Mouse (Mus musculus) olfactory bulb, adult 2 months (tissue): Measurements from ENCODE around the gene Hspa12b. TPM values are rescaled to one million over a fixed set of nuclear protein-coding genes. Genes with fewer than 3 reads are reported as not detected.

Experiments used
- H3K27ac ChIP-seq: fragments of 200-500 bp; 2 replicates; pipeline ENCODE4 v1.5.1; 2012; ENCODE audit warnings: low read depth, low read length; ENCODE audit not compliant: insufficient read depth
- H3K4me1 ChIP-seq: fragments of 200-500 bp; 2 replicates; pipeline ENCODE4 v1.6.1; 2012; ENCODE audit warnings: low read length; ENCODE audit not compliant: control insufficient read depth, insufficient read depth
- H3K4me3 ChIP-seq: fragments of 200-500 bp; 2 replicates; pipeline ENCODE4 v1.5.1; 2012; ENCODE audit warnings: mild to moderate bottlenecking, low read depth, low read length, moderate library complexity; ENCODE audit not compliant: insufficient read depth
- CTCF ChIP-seq: fragments of 200-500 bp; IDR thresholded peaks from 2 replicates; pipeline ENCODE4 v1.5.1; 2012; ENCODE audit warnings: low read depth, mild to moderate bottlenecking, low read length, moderate library complexity; ENCODE audit not compliant: insufficient read depth
- POLR2A ChIP-seq: fragments of 200-500 bp; IDR thresholded peaks from 2 replicates; pipeline ENCODE4 v1.6.1; 2012; ENCODE audit warnings: mild to moderate bottlenecking, low read depth, low read length, moderate library complexity; ENCODE audit not compliant: insufficient read depth
- WGBS: fragments of 180-500 bp; shearing (Covaris S2); methylation state at CpG from one replicate; pipeline ENCODE4 v1.1.7; 2018; 5-methylcytosine and 5-hydroxymethylcytosine counted together
- polyA plus RNA-seq: library from polyadenylated mRNA; stranded (reverse); fragments of >200 nt; gene quantifications from 2 replicates; pipeline ENCODE4 v1.2.4, GENCODE M21; 2012; ENCODE audit warnings: low replicate concordance; ENCODE audit not compliant: missing spikeins, insufficient read depth, insufficient read length

Hspa12b gene
- polyA plus RNA-seq, 1 experiment, result not detected

- 92% methylated on average over 4 of the region's 4 CpGs for WGBS
- TF ChIP-seq CTCF (no peak), POLR2A (no peak)
- no peak overlapping the region for H3K4me3 ChIP-seq
- H3K27ac ChIP-seq, result no peak overlapping the region
- H3K4me1 ChIP-seq, result peaks cover 6% of the 10 kb centered on the region; the same call in 1 of the 2 replicates
These were observed 27.0 kb downstream of the Hspa12b start for GRCm38 (mm10) chr2:131154036-131154435.

- Histone ChIP-seq H3K27ac (no peak overlapping the region), H3K4me1 (peaks cover 9% of the 10 kb centered on the region), H3K4me3 (no peak overlapping the region)
- WGBS, result 94% methylated on average over 7 of the region's 7 CpGs
- TF ChIP-seq CTCF (no peak), POLR2A (no peak)
These were observed 29.9 kb downstream of the Hspa12b start for GRCm38 (mm10) chr2:131156987-131157386.

- under 1% methylated on average over 18 of the region's 18 CpGs for WGBS
- Histone ChIP-seq H3K27ac (no peak overlapping the region), H3K4me1 (peaks cover 9% of the 10 kb centered on the region), H3K4me3 (peak overlapping the region; percentile 67)
- TF ChIP-seq CTCF (no peak), POLR2A (no peak)
These were observed 32.4 kb downstream of the Hspa12b start for GRCm38 (mm10) chr2:131159491-131159910.

- peak within 1 kb of the TSS; percentile 76 for H3K27ac ChIP-seq
- TF ChIP-seq POLR2A, result peak; percentile 94
- no peak for TF ChIP-seq CTCF
- H3K4me1 ChIP-seq, result peaks cover 9% of the 10 kb centered on the region
- WGBS, result under 1% methylated on average over 54 of the region's 54 CpGs
- peak within 1 kb of the TSS; percentile 67 for H3K4me3 ChIP-seq
These were observed 33.0 kb downstream of the Hspa12b start, which contains the start of gene 1700037H04Rik for GRCm38 (mm10) chr2:131159938-131160581. 1700037H04Rik (minus strand) TSS chr2:131160081.

- peaks cover 9% of the 10 kb centered on the region for H3K4me1 ChIP-seq
- no peak for TF ChIP-seq CTCF
- TF ChIP-seq POLR2A, result no peak
- H3K4me3 ChIP-seq, result peak overlapping the region; percentile 61
- under 1% methylated on average over 17 of the region's 17 CpGs for WGBS
- H3K27ac ChIP-seq, result peak overlapping the region; percentile 76
These were observed 33.6 kb downstream of the Hspa12b start for GRCm38 (mm10) chr2:131160671-131161111.

GRCm38 (mm10) chr2:131163924-131164323, 36.8 kb downstream of the Hspa12b start:
- WGBS, result 89% methylated on average over 7 of the region's 7 CpGs
- no peak overlapping the region for H3K27ac ChIP-seq
- TF ChIP-seq CTCF (no peak), POLR2A (no peak)
- H3K4me3 ChIP-seq, result no peak overlapping the region
- H3K4me1 ChIP-seq, result peaks cover 3% of the 10 kb centered on the region

- Histone ChIP-seq H3K4me3 (no peak overlapping the region), H3K4me1 (peaks cover 5% of the 10 kb centered on the region), H3K27ac (no peak overlapping the region)
- 91% methylated on average over 2 of the region's 2 CpGs for WGBS
- no peak for TF ChIP-seq CTCF
- no peak for TF ChIP-seq POLR2A
These were observed 39.1 kb downstream of the Hspa12b start for GRCm38 (mm10) chr2:131166172-131166571.

- WGBS, result 81% methylated on average over 6 of the region's 6 CpGs
- TF ChIP-seq POLR2A, result no peak
- TF ChIP-seq CTCF, result no peak
- H3K4me3 ChIP-seq, result no peak overlapping the region
These were observed 40.9 kb downstream of the Hspa12b start for GRCm38 (mm10) chr2:131167984-131168383.

GRCm38 (mm10) chr2:131168914-131169313, 41.8 kb downstream of the Hspa12b start:
- WGBS, result 72% methylated on average over 1 of the region's 1 CpGs
- no peak for TF ChIP-seq CTCF
- no peak for TF ChIP-seq POLR2A
- Histone ChIP-seq H3K27ac (no peak overlapping the region), H3K4me1 (peaks cover 11% of the 10 kb centered on the region), H3K4me3 (no peak overlapping the region)

More at GRCm38 (mm10) chr2:131167984-131168383, 40.9 kb downstream of the Hspa12b start:
- Histone ChIP-seq H3K27ac (no peak overlapping the region), H3K4me1 (peaks cover 11% of the 10 kb centered on the region)

- TF ChIP-seq POLR2A, result no peak
- no peak for TF ChIP-seq CTCF
- 49% methylated on average over 9 of the region's 9 CpGs for WGBS
- peaks cover 11% of the 10 kb centered on the region for H3K4me1 ChIP-seq
- H3K4me3 ChIP-seq, result no peak overlapping the region
- H3K27ac ChIP-seq, result no peak overlapping the region
These were observed 43.9 kb downstream of the Hspa12b start for GRCm38 (mm10) chr2:131170936-131171335.
